Mouse (Mus musculus) heart, embryonic 14.5 days (tissue): ENCODE data around the gene Mrpl47. TPM values are rescaled to one million over a fixed set of nuclear protein-coding genes. Genes with fewer than 3 reads are reported as not detected.

Experiments used
- ATAC-seq: fragments of 200-750 bp; cut with Nextera tagmentation; 2 replicates; pipeline ENCODE4 v1.8.0; 2017; ENCODE audit warnings: low read depth, moderate TSS enrichment; ENCODE audit not compliant: insufficient number of reproducible peaks, insufficient read depth, low FRiP score
- H3K27ac ChIP-seq, 2 experiments: fragments of 200-500 bp in 1 of 2; fragments of 300-500 bp in 1 of 2; sonication (generic) in 1 of 2; replicated peaks in 1 of 2; 2 replicates each; pipeline ENCODE4 v1.5.1; 2012 to 2014; ENCODE audit warnings: low read depth in 2 of 2, low read length in 2 of 2, control low read depth in 1 of 2, mild to moderate bottlenecking in 1 of 2, mixed read lengths in 1 of 2; ENCODE audit not compliant: control insufficient read depth in 1 of 2, insufficient read depth in 1 of 2
- H3K27me3 ChIP-seq: fragments of 300-500 bp; sonication (generic); 2 replicates; pipeline ENCODE4 v1.6.1; 2014; ENCODE audit warnings: mild to moderate bottlenecking, low read length, control low read depth; ENCODE audit not compliant: control insufficient read depth, insufficient read depth
- H3K36me3 ChIP-seq: fragments of 300-500 bp; sonication (generic); 2 replicates; pipeline ENCODE4 v1.6.1; 2014; ENCODE audit warnings: mild to moderate bottlenecking, control low read depth, low read length, mixed read lengths; ENCODE audit not compliant: control insufficient read depth, insufficient read depth
- H3K4me1 ChIP-seq, 2 experiments: fragments of 200-500 bp in 1 of 2; fragments of 300-500 bp in 1 of 2; sonication (generic) in 1 of 2; 2 replicates each; pipeline ENCODE4 v1.6.1; 2012 to 2014; ENCODE audit warnings: low read length in 2 of 2, control low read depth in 1 of 2, mixed read lengths in 1 of 2; ENCODE audit not compliant: control insufficient read depth in 2 of 2, insufficient read depth in 2 of 2
- H3K4me2 ChIP-seq: fragments of 300-500 bp; sonication (generic); 2 replicates; pipeline ENCODE4 v1.6.1; 2014; ENCODE audit warnings: mild to moderate bottlenecking, low read length
- H3K4me3 ChIP-seq, 2 experiments: fragments of 200-500 bp in 1 of 2; fragments of 300-500 bp in 1 of 2; sonication (generic) in 1 of 2; 2 replicates each; pipeline ENCODE4 v1.5.1; 2012 to 2014; ENCODE audit warnings: low read length in 2 of 2, mild to moderate bottlenecking in 2 of 2, control low read depth in 1 of 2, low read depth in 1 of 2, moderate library complexity in 1 of 2; ENCODE audit not compliant: control insufficient read depth in 1 of 2, insufficient read depth in 1 of 2
- H3K9ac ChIP-seq: fragments of 300-500 bp; sonication (generic); 2 replicates; pipeline ENCODE4 v1.6.1; 2014; ENCODE audit warnings: mild to moderate bottlenecking, low read length
- H3K9me3 ChIP-seq: fragments of 300-500 bp; sonication (generic); 2 replicates; pipeline ENCODE4 v1.6.1; 2016; ENCODE audit warnings: low read length, control low read depth; ENCODE audit not compliant: control insufficient read depth
- WGBS: fragments of 180-500 bp; shearing (Covaris S2); extraction: QIAGEN DNeasy Blood & Tissue Kit; methylation state at CpG from one replicate; pipeline ENCODE4 v1.1.7; 2014; 5-methylcytosine and 5-hydroxymethylcytosine counted together
- polyA plus RNA-seq: library from polyadenylated mRNA; unstranded; fragments of >200 nt; fragmentation: Nextera tagmentation; extraction: Ambion mirVana; gene quantifications from 2 replicates; pipeline ENCODE4 v1.2.1, GENCODE M21; 2014

The Mrpl47 gene
- polyA plus RNA-seq, result 30.2 and 34.3 TPM in 2 replicates

DNA sequence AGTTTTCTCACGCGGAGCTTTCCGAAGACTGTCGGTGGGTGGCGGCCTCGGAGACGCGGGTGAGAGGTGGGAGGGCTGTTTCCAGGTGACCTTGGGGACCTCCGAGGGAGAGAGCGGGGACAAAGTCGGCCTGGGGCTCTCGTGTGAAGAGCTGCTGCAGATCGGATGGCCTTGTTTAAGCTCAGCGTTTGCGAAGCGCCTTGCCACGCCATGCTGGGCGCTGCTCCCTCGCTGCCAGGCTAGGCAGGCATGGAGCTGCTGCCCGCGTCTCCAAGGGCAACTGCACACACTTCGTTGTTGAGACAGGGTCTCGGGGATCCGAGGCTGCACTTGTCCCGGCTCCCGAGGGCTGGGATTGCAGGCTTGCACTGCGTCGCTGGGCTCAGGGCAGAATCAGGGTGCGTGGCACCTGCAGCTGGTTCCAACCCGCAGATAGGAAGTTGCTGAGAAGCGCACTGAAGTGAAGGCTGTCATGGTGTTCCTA, at the start of gene Mrpl47:
Gene Mrpl47, minus strand, starts transcription at position 434 of the 484 bp plus-strand sequence.
- H3K27ac ChIP-seq, result peak within 1 kb of the TSS; percentile 88 to 95
- H3K27me3 ChIP-seq, result no peaks in the 10 kb centered on the region
- peaks cover 2 to 20% of the 10 kb centered on the region in 2 experiments; a peak in 2 of 4 replicates for H3K4me1 ChIP-seq
- H3K9ac ChIP-seq, result peak within 1 kb of the TSS; percentile 95
- WGBS, result under 1% methylated on average over 31 of the region's 31 CpGs
- H3K4me2 ChIP-seq, result peak within 1 kb of the TSS; percentile 72
- H3K4me3 ChIP-seq, result peak within 1 kb of the TSS; percentile 73 to 80
- peaks cover 53% of the 10 kb centered on the region for H3K36me3 ChIP-seq
- ATAC-seq, result peak; percentile 36; the same call in 1 of the 2 replicates
- no peaks in the 10 kb centered on the region for H3K9me3 ChIP-seq

DNA sequence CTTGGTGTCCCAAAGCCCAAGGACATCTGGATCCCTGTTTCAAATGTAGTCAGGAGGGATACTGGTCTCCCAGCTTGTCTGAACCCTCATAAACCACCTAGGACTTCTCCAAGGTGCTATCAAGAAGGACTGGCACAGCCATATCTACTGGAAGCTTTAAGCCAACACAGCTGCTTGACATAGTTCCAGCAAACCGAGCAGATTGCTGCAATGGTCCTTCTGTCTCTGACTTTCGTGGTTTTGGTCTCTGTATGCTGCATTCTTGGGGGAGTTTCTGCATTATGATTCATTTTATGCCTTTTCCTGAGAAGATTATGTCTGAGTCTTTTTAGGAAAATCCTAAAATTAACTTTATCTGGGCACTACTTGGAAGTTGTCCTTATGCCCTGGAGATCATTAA, 33.4 kb upstream of the Mrpl47 start:
- no peak overlapping the region for H3K27ac ChIP-seq

DNA sequence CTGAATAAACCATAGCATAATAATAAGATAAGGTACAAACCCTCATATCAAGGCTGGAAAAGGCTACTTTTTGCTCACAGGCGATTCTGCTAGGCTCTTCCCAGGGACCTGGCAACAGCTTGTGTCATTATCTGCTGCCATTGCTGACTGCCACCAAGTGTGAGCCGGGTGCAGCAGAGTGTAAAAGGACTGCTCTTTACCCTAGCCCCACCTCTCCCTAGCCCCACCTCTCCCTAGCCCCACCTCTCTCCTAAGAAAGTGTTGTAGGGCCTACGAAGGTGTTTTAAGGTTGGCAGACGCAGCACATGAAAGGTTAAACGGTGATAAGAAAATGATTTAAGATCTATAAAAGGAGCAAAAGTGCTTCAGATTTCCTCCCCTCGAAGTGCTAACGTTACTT, 26.5 kb upstream of the Mrpl47 start:
- H3K36me3 ChIP-seq, result no peaks in the 10 kb centered on the region
- no peak overlapping the region for H3K27ac ChIP-seq
- no peak overlapping the region for H3K9ac ChIP-seq
- ATAC-seq, result no peak
- H3K4me1 ChIP-seq, result no peaks in the 10 kb centered on the region
- 37% methylated on average over 7 of the region's 7 CpGs for WGBS
- H3K4me3 ChIP-seq, result no peak overlapping the region
- no peaks in the 10 kb centered on the region for H3K9me3 ChIP-seq
- no peaks in the 10 kb centered on the region for H3K27me3 ChIP-seq
- H3K4me2 ChIP-seq, result no peak overlapping the region

More for the DNA sequence above, 33.4 kb upstream of the Mrpl47 start:
- Histone ChIP-seq H3K4me1 (no peaks in the 10 kb centered on the region), H3K4me3 (no peak overlapping the region), H3K36me3 (no peaks in the 10 kb centered on the region), H3K4me2 (no peak overlapping the region), H3K9ac (no peak overlapping the region), H3K9me3 (no peaks in the 10 kb centered on the region), H3K27me3 (no peaks in the 10 kb centered on the region)
- no peak for ATAC-seq
- 64% methylated on average over 2 of the region's 2 CpGs for WGBS

DNA sequence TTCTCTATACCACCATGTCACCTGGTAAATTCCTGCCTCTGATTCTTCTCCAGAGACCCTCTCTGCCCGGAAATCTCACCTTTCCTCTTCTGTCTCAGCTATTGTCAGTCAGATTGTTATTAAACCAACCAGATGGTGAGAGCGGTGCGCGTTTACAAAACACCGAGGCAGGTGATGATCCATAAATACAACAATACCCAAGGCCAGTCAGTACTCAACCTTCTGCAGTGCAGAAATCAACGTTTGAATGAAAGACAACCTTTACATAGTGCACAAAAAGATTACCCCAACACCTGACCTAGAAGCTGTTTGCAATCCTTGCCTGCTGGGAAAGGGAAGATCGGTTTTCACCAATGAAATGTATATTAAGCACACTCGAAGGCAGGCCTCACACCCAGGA, 25.6 kb upstream of the Mrpl47 start:
- Histone ChIP-seq H3K36me3 (no peaks in the 10 kb centered on the region), H3K4me1 (no peaks in the 10 kb centered on the region), H3K9me3 (no peaks in the 10 kb centered on the region), H3K27ac (no peak overlapping the region), H3K27me3 (no peaks in the 10 kb centered on the region), H3K4me2 (no peak overlapping the region), H3K9ac (no peak overlapping the region), H3K4me3 (no peak overlapping the region)
- ATAC-seq, result no peak
- 71% methylated on average over 8 of the region's 8 CpGs for WGBS

GRCm38 (mm10) chr3:32759212-32759611, 21.8 kb upstream of the Mrpl47 start:
- Histone ChIP-seq H3K9me3 (no peaks in the 10 kb centered on the region), H3K27ac (no peak overlapping the region), H3K9ac (no peak overlapping the region), H3K36me3 (0 out of 2 replicates have a peak, but pooled peaks cover 2% of the 10 kb centered on the region), H3K4me1 (peaks cover 0 to 4% of the 10 kb centered on the region in 2 experiments; a peak in 1 of 4 replicates), H3K27me3 (no peaks in the 10 kb centered on the region), H3K4me3 (no peak overlapping the region), H3K4me2 (no peak overlapping the region)
- 73% methylated on average over 5 of the region's 5 CpGs for WGBS
- no peak for ATAC-seq

DNA sequence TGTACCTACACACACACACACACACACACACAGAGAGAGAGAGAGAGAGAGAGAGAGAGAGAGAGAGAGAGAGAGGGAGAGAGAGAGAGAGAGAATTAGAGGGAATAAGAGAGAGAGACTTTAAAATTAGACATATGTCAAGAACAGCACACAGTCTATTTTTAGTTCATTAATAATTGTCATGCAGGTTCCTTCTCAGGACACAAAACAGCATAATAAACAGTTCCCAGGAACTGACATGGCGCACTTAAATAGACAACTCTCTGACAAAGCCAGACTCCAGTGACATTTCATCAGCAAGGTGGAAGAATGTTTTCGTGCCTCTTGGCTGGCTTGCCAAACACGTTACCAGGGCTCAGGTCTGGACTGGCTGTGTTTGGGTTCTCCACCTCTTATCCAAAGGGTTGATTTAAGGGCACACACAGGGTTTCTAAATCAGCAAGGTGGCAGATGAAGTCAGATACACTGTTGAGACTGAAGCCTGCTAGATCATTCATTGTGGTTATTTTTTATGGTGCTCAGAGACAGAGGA, 17.0 kb upstream of the Mrpl47 start:
- Histone ChIP-seq H3K4me1 (peaks cover 0 to 9% of the 10 kb centered on the region in 2 experiments; a peak in 2 of 4 replicates), H3K4me3 (no peak overlapping the region), H3K27me3 (no peaks in the 10 kb centered on the region), H3K9ac (no peak overlapping the region), H3K9me3 (no peaks in the 10 kb centered on the region), H3K36me3 (peaks cover 50% of the 10 kb centered on the region), H3K4me2 (no peak overlapping the region), H3K27ac (peak overlapping the region; percentile 25 to 50; a peak in 2 of 4 replicates)
- WGBS, result 38% methylated on average over 3 of the region's 3 CpGs
- ATAC-seq, result no peak

GRCm38 (mm10) chr3:32749820-32750579, 12.6 kb upstream of the Mrpl47 start:
- no peak overlapping the region for H3K4me2 ChIP-seq
- H3K36me3 ChIP-seq, result peaks cover 87% of the 10 kb centered on the region
- no peaks in the 10 kb centered on the region for H3K27me3 ChIP-seq
- H3K4me3 ChIP-seq, result no peak overlapping the region
- H3K4me1 ChIP-seq, result peaks cover 0 to 9% of the 10 kb centered on the region in 2 experiments; a peak in 2 of 4 replicates
- no peak overlapping the region for H3K9ac ChIP-seq
- WGBS, result 88% methylated on average over 4 of the region's 4 CpGs
- no peak for ATAC-seq
- H3K27ac ChIP-seq, result no peak overlapping the region
- H3K9me3 ChIP-seq, result no peaks in the 10 kb centered on the region
